Mouse (Mus musculus) embryonic fibroblast, embryonic 13.5 days (primary cell): ENCODE measurements around the gene Pex16. TPM values are rescaled to one million over a fixed set of nuclear protein-coding genes. Genes with fewer than 3 reads are reported as not detected.

Experiments
- H3K27ac ChIP-seq: 2 replicates; pipeline ENCODE4 v1.5.1; 2012; ENCODE audit warnings: low read length, control low read depth, inconsistent platforms; ENCODE audit not compliant: insufficient read depth
- H3K4me1 ChIP-seq: 2 replicates; pipeline ENCODE4 v1.6.1; 2011; ENCODE audit warnings: low read length; ENCODE audit not compliant: control insufficient read depth, insufficient read depth
- H3K4me3 ChIP-seq: 2 replicates; pipeline ENCODE4 v1.5.1; 2011; ENCODE audit warnings: mild to moderate bottlenecking, control low read depth, low read length; ENCODE audit not compliant: insufficient read depth
- CTCF ChIP-seq: IDR thresholded peaks from 2 replicates; pipeline ENCODE4 v1.5.1; 2011; ENCODE audit warnings: mild to moderate bottlenecking, control low read depth, low read length, moderate library complexity, borderline replicate concordance; ENCODE audit not compliant: insufficient read depth
- POLR2A ChIP-seq: IDR thresholded peaks from 2 replicates; pipeline ENCODE4 v1.6.1; 2011; ENCODE audit warnings: low read depth, mild to moderate bottlenecking, control low read depth, low read length, moderate library complexity
- polyA plus RNA-seq: library from polyadenylated mRNA; stranded (reverse); fragments of >200 nt; gene quantifications from 2 replicates; pipeline ENCODE4 v1.2.4, GENCODE M21; 2011; ENCODE audit warnings: low read depth; ENCODE audit not compliant: missing spikeins, insufficient read length

The Pex16 gene
- polyA plus RNA-seq, 1 experiment, result 6.1 TPM

DNA sequence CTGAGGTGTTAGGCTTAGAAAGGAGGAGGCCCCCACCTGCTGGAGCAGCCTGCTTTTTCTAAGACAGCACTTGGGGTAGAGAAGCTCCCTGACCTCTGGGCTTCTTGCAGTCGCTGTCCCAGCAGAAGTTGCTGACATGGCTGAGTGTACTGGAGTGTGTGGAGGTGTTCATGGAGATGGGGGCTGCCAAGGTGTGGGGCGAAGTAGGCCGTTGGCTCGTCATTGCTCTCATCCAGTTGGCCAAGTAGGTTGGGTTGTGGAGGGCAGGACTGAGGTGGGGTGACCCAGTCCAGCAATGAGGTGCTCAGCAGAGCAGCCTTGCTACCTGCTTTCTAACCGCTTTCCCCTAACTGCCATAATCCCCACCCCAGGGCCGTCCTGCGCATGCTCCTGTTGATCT, 2.8 kb downstream of the Pex16 start:
- Histone ChIP-seq H3K4me3 (no peak overlapping the region), H3K27ac (no peak overlapping the region), H3K4me1 (0 out of 2 replicates have a peak, but pooled peaks cover 2% of the 10 kb centered on the region)
- TF ChIP-seq POLR2A (no peak), CTCF (no peak)

DNA sequence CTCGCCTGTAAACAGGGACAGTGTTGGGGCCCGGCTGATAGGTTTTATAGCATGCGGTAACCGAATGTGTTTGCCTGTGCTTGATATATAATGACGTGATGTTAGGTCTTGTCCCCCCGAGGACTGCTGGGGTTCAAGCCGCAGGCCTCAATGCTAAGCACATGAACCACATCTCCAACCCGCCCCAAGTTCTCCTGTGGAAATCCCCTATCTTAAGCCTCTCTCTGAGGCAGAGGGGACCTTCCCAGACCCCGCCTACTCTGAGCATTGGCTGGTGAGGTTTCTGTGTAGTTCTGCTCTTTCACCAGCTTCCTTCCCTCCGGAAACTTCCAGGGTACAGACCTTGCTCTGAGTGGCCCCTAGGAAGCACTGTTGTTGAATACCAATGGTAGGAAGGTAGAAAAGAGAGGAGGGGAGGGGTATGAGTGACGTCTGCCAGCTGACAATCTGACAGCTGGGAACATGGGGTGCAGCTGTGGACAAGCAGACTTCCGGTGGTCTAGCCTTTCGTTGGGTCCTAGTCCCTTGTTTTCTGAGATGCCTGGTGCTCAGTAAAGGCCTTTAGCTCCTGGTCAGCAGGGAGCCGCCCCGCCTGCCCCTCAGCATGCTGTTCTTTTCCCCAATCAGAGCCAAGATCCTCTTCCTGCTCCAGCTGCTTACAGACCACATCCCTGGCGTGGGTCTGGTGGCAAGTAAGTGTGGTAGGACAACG, 5.5 kb downstream of the Pex16 start:
- H3K4me1 ChIP-seq, result 0 out of 2 replicates have a peak, but pooled peaks cover 2% of the 10 kb centered on the region
- TF ChIP-seq POLR2A (no peak), CTCF (no peak)
- no peak overlapping the region for H3K27ac ChIP-seq
- no peak overlapping the region for H3K4me3 ChIP-seq

DNA sequence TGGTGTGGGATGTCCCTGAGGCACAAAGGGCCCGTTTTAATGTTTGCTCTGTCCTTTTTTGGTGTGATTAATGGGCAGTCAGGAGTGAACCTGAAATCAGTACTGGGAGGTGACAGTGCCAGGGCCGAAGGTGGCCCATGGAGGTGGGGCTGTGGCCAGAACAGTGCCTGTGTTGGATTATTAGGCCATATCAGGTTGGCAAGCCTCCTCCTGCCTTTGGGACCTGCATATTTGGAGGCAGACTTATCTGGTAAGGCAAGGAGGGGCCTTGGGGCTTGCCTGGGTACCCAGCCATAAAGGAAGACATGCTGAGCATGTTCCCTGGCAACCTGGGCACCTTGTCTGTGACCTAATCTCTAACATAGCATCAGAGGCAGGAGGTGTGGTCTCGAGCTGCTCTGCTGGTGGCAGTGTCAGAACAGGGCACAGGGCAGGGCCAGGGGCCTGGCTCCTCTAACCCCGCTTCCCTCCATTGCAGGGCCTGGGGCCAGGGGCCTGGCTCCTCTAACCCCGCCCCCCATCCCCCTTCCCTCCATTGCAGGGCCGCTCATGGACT, 6.1 kb downstream of the Pex16 start:
- Histone ChIP-seq H3K4me1 (0 out of 2 replicates have a peak, but pooled peaks cover 2% of the 10 kb centered on the region), H3K4me3 (no peak overlapping the region), H3K27ac (no peak overlapping the region)
- TF ChIP-seq CTCF, result no peak
- no peak for TF ChIP-seq POLR2A

DNA sequence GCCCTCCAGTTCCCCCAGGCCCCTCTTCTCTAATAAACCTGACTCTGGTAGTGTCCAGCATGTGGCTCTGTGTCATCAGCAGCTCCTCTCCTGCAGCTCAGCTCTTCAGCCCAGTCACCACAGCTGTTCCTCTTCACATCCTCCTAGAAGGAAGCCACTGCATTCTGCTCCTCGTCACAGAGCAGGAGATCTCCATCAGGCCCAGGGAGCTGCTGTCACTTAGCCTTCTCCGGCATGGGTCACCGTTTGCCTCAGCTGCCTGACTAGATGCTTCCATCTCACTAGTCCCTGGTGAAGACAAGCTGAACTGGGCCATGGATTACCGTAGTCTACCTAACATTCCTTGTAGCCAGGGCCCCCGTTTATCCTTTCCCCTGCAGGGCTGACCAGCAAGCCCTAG, 6.7 kb downstream of the Pex16 start:
- no peak overlapping the region for H3K4me3 ChIP-seq
- TF ChIP-seq POLR2A (no peak), CTCF (no peak)
- H3K27ac ChIP-seq, result no peak overlapping the region
- 0 out of 2 replicates have a peak, but pooled peaks cover 2% of the 10 kb centered on the region for H3K4me1 ChIP-seq

DNA sequence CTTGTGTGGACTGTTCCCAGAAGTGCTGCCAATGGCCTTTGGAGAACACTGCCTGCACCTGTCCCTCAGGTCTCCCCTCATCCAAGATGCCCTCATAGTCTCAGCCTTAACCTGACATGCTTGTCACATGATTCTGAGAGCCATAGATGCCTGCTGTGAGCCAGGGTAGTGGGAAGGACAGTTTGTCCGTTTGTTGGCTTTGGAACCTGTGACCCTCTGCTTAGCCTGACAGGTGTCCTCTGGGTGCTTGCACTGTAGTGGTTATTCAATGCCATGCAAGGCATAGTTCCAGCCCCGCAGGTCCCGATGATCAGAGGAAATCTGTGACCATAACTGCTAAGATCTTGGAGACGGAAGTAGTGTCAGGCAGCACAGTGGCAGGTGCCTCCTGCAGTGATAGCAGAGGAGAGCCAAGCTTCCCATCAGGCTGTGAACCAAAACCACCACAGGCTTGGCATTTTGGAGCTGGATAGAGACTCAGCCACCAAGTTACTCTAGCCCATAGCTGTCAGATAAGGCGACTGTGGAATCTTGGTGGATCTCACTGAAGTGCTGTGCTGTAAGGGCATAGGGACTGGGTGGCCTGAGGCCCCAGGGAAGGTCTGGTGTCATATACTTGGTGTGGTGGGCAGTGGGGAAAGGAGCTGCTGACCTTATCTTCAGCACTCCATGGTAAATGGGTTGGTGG, 7.6 kb downstream of the Pex16 start, which contains the start of gene 1700029I15Rik:
TSS of gene 1700029I15Rik (plus strand) at position 638 of the 688 bp plus-strand sequence.
- no peak within 1 kb of the TSS for H3K4me3 ChIP-seq
- no peak for TF ChIP-seq CTCF
- no peak for TF ChIP-seq POLR2A
- no peaks in the 10 kb centered on the region for H3K4me1 ChIP-seq
- no peak within 1 kb of the TSS for H3K27ac ChIP-seq

DNA sequence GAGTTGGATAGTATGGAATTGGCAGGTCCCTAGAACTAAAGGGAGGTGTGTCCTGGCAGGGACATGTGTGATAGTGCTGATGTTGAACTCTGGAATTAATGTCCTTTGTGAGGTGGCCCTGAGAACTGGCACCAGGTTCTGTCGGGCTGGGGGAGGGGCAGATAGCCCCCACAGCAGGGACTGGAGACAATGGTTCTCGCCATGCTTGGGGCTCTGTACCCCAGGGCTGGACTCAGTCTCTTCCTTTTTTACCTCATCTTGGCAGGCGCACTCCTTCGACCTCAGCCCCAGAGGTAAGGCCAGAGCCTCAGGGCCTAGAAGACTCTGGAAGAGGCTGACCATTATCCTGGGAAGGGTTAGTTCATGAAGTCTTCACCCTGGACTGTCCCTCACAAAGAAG, 8.3 kb downstream of the Pex16 start:
- H3K27ac ChIP-seq, result no peak overlapping the region
- TF ChIP-seq CTCF, result no peak
- TF ChIP-seq POLR2A, result no peak
- no peaks in the 10 kb centered on the region for H3K4me1 ChIP-seq
- H3K4me3 ChIP-seq, result no peak overlapping the region

DNA sequence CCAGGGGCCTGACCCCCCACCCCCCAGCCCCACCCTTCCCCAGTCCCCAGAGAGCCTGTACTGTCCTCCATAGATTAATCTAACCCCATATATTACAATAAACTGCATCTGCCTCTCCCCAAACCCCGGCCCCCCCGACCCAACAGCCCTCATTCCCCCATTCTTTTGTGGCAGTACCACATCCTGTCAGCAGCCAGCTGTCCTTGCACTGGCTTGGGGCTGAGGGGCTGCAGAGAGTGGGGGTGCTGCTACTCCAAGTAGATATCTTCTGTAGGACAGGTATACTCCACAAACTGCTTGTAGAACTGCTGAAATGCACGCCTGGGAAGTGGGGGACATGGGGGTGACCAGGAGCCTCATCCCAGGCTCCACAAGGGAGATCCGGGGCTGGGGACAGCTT, 9.6 kb downstream of the Pex16 start:
- Histone ChIP-seq H3K27ac (no peak overlapping the region), H3K4me1 (0 out of 2 replicates have a peak, but pooled peaks cover 4% of the 10 kb centered on the region), H3K4me3 (no peak overlapping the region)
- TF ChIP-seq CTCF, result no peak
- no peak for TF ChIP-seq POLR2A

DNA sequence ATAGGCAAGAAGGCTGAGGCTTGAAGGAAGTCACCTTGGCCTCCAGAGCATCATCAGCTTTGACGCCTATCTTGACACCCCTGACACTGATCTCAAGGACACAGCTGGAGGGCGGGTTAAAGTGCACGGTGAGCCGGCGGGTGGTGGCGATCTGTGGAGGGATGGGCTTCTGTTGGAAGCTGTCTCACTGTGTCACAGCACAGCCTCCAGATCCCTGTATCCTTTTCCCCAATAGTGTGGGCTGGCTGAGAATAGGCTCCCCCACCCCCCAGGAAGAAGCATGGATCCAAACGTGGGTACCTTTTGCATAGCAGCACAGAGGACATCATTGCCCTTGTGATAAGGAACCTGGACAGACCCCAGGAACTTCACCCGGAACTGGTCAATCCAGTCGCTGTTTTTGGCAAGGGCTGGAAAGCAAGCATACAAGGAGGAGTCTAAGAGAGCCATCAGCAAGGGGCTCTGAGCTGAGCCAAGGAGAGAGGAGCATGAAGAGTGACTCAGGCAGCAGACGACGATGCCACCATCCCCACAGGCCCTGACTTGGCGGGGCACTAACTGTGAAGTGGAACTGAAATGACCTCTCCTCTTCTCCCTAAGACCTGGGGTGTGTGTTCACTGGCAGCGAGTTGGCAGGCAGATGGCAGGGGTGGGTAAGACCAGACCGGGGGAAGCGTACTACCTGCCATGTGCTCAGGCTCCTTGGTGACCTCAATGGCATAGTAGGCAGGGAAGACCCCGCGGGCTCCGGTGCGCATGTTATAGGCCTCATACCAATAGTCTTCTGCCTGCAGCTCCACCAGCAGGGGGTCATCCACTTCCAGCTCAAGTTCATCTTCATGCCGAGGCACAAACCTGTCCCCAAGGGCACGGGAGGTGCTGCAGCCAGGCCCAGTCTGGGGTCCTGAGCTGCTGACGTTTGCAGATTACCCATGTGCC, 10.9 kb downstream of the Pex16 start:
- H3K27ac ChIP-seq, result no peak overlapping the region
- no peak for TF ChIP-seq CTCF

DNA sequence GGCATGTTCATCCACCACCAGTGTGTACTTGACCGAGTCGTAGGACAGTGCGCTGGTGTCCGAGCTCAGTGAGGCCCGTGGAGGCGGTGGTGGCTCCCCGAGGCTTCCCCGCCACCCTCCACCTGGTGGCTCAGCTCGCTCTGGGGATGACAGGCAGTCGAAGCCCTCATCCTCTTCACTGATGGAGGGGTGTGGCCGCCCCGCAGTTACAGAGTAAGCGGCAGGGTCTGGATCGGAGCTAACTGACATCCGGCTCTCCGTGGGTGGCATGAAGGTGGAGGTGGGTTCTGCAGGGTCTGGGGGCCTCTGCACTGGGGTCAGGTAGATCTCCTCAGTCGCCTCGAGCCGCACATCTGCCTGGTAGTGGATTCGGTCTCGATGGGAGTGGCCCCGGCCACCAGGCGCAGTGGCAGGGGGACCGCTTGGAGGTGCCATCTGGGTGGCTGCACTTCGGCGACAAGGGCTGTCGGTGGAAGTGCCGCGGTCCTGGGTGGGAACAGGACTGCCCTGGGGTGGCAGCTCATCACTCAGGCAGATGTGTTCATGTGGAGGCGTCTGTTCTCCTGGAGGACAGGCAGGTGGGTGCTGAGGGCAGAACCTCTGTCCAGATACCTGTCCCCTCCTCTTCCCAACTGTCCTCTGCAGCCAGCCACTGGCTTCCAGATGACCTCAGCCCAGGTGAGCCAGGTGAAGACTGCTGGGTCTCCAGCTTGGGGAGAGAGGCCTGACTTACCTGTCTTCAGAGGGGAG, 12.5 kb downstream of the Pex16 start:
- no peak overlapping the region for H3K27ac ChIP-seq
- peaks cover 4% of the 10 kb centered on the region; the same call in 1 of the 2 replicates for H3K4me1 ChIP-seq
- TF ChIP-seq CTCF (no peak), POLR2A (no peak)
- H3K4me3 ChIP-seq, result no peak overlapping the region

More for the DNA sequence above, 10.9 kb downstream of the Pex16 start:
- Histone ChIP-seq H3K4me1 (peaks cover 4% of the 10 kb centered on the region; the same call in 1 of the 2 replicates), H3K4me3 (no peak overlapping the region)
